Mouse (Mus musculus) spleen, adult 2 months (tissue): ENCODE measurements around the gene Rasl12. TPM values are rescaled to one million over a fixed set of nuclear protein-coding genes. Genes with fewer than 3 reads are reported as not detected.

Source experiments
- DNase-seq, 2 experiments: peaks; one replicate each; pipeline versions ENCODE4 v3.0.0 to v3.0.0-alpha.2; 2012 to 2021; ENCODE audit warnings: low spot score in 2 of 2, low read depth in 1 of 2
- H3K27ac ChIP-seq: fragments of 200-500 bp; 2 replicates; pipeline ENCODE4 v1.5.1; 2012; ENCODE audit warnings: low read length, inconsistent platforms; ENCODE audit not compliant: insufficient read depth
- H3K27me3 ChIP-seq: fragments of 200-500 bp; 2 replicates; pipeline ENCODE4 v1.6.1; 2012; ENCODE audit warnings: mild to moderate bottlenecking, moderate library complexity, low read length, inconsistent platforms; ENCODE audit not compliant: control insufficient read depth, insufficient read depth
- H3K36me3 ChIP-seq: fragments of 200-500 bp; 2 replicates; pipeline ENCODE4 v1.6.1; 2012; ENCODE audit warnings: mild to moderate bottlenecking, low read length, inconsistent platforms; ENCODE audit not compliant: control insufficient read depth, insufficient read depth
- H3K4me1 ChIP-seq: fragments of 200-500 bp; 2 replicates; pipeline ENCODE4 v1.6.1; 2011; ENCODE audit warnings: inconsistent platforms; ENCODE audit not compliant: control insufficient read depth, insufficient read depth, insufficient read length
- H3K4me3 ChIP-seq: fragments of 200-500 bp; 2 replicates; pipeline ENCODE4 v1.5.1; 2011; ENCODE audit warnings: mild to moderate bottlenecking, inconsistent platforms; ENCODE audit not compliant: insufficient read depth, insufficient read length; ENCODE audit errors: extremely low read depth
- CTCF ChIP-seq: fragments of 200-500 bp; IDR thresholded peaks from 2 replicates; pipeline ENCODE4 v1.5.1; 2011; ENCODE audit warnings: mild to moderate bottlenecking, inconsistent platforms; ENCODE audit not compliant: insufficient read depth, insufficient read length, insufficient replicate concordance; ENCODE audit errors: extremely low read depth
- POLR2A ChIP-seq: fragments of 200-500 bp; IDR thresholded peaks from 2 replicates; pipeline ENCODE4 v1.6.1; 2011; ENCODE audit warnings: low read depth, low read length, inconsistent platforms
- WGBS: fragments of 180-500 bp; shearing (Covaris S2); methylation state at CpG from one replicate; pipeline ENCODE4 v1.1.7; 2018; 5-methylcytosine and 5-hydroxymethylcytosine counted together
- polyA plus RNA-seq: library from polyadenylated mRNA; depleted of rRNA; stranded (reverse); fragments of >200 nt; gene quantifications from 2 replicates; pipeline ENCODE4 v1.2.3, GENCODE M21; 2012; rRNA removed

Gene Rasl12
- polyA plus RNA-seq = 4.5 and 4.8 TPM in 2 replicates

DNA sequence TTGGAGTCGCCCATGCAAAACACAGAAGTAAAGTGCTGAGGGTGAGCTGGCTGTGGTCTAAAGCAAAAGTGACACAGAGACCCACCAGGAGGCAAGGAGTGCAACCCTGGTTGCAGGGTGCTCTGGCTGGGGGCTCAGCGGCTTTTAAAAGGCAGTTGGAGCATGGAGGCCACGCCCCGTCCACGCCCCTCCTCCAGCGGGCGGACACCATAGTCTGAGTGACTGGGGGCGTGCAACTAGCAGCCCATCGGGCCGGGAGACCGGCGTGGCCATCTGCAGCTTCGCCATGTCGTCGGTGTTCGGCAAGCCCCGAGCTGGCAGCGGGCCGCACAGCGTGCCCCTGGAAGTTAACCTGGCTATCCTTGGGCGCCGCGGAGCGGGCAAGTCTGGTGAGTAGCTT is at the start of gene Rasl12:
Gene Rasl12, plus strand, starts transcription at position 228 of the 400 bp plus-strand sequence.
- DNase-seq = peak in 1 of 2 experiments; percentile 16
- TF ChIP-seq POLR2A (no peak), CTCF (no peak)
- Histone ChIP-seq H3K27me3 (no peaks in the 10 kb centered on the region), H3K27ac (no peak within 1 kb of the TSS), H3K4me3 (peak within 1 kb of the TSS; percentile 54), H3K4me1 (no peaks in the 10 kb centered on the region; the same call in 1 of the 2 replicates), H3K36me3 (no peaks in the 10 kb centered on the region)
- WGBS = under 1% methylated on average over 24 of the region's 24 CpGs

DNA sequence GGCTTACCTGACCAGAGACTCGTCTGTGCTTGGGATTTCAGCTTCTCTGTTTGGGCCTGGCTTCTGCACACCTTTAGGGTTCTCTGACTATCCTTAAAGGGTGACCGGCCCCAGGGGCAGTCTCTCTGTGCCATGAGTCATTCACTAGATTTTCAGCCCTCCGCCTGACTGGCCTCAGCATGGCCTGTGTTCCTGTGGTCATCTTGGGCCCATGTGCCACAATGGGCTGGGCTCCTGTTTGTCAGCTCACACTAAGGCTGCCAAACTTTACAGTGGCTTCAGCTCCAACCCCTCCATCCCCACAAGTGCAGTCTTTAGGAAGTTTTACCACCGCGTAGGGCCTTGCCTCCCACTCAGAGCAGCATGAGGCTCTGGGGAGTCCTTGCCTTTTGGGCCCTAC is 45.1 kb upstream of the Rasl12 start:
- peaks cover 3% of the 10 kb centered on the region; the same call in 1 of the 2 replicates for H3K4me1 ChIP-seq
- TF ChIP-seq POLR2A = no peak
- no peak for TF ChIP-seq CTCF
- no peak for DNase-seq
- no peak overlapping the region for H3K4me3 ChIP-seq
- no peak overlapping the region for H3K27ac ChIP-seq
- 91% methylated on average over 5 of the region's 5 CpGs for WGBS
- H3K36me3 ChIP-seq = peaks cover 16% of the 10 kb centered on the region
- no peaks in the 10 kb centered on the region for H3K27me3 ChIP-seq

DNA sequence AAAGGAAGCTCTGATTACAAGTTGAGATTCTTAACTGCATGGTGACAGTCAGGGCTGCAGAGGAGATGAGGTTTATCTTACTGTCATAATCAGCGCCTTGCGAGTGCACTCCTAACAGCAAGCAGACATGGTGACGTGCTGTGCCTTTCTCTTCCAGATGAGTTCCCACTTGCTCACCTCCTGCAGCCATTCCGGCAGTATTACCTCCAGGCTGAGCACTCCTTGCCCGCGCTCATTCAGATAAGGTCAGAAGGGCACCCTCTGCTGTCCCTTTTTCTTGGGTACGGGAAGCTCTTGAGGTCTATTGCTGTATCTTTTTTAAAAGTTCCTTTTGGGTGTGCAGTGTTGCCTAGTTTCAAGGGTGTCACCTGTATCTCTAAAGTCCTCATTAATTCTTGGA is 41.7 kb upstream of the Rasl12 start:
- no peak overlapping the region for H3K27ac ChIP-seq
- TF ChIP-seq POLR2A = no peak
- no peak for TF ChIP-seq CTCF
- no peak for DNase-seq
- peaks cover 28% of the 10 kb centered on the region for H3K36me3 ChIP-seq
- 91% methylated on average over 7 of the region's 7 CpGs for WGBS
- no peaks in the 10 kb centered on the region for H3K27me3 ChIP-seq
- H3K4me3 ChIP-seq = no peak overlapping the region
- no peaks in the 10 kb centered on the region for H3K4me1 ChIP-seq

DNA sequence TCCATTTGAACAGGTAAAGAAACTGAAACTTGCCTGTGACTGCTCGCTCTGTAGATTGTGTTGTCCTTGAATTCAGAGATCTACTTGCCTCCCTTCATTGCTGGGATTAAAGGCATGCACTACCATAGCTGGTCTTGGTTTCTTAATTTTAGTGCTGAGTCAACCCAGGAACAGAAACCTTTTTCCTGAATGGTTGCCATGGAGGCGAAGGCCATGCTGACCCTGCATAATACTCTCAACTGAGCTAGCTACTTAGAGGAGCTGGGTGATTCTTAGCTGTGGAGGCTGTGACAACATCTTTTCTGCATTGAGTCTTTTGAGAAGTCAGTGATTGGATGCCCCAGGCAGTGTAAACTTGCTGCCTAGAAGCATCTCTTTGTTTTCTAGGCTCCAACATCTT is 41.3 kb upstream of the Rasl12 start:
- Histone ChIP-seq H3K36me3 (peaks cover 28% of the 10 kb centered on the region), H3K4me1 (no peaks in the 10 kb centered on the region), H3K4me3 (no peak overlapping the region), H3K27me3 (no peaks in the 10 kb centered on the region), H3K27ac (no peak overlapping the region)
- DNase-seq = no peak
- WGBS = 87% methylated on average over 2 of the region's 2 CpGs
- TF ChIP-seq CTCF = no peak
- no peak for TF ChIP-seq POLR2A

DNA sequence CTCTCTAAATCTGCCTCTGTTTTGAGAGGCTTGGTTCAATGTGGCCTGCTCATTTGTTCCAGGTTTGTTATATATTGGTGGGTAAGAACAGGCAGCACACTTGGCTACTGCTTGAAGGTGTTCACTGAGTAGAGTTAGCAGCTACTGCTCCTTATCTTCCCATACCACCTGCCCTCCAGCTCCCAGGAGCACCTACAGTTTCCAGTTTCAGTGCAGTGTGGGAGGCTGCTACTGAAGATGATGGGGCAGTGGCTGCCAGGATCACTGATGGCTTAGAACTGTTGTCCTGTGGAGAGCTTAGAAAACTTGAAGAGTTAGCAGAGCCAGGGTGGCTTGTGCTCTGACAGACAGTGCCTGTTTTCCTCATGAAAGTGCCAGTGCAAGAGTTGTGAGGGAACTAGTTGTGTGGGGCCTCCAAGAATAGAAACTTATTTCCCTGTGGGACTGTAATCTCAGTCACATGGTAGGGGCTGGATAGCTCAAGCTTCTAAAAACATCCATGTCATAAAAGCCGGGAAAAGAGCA is 39.3 kb upstream of the Rasl12 start:
- H3K27ac ChIP-seq = no peak overlapping the region

DNA sequence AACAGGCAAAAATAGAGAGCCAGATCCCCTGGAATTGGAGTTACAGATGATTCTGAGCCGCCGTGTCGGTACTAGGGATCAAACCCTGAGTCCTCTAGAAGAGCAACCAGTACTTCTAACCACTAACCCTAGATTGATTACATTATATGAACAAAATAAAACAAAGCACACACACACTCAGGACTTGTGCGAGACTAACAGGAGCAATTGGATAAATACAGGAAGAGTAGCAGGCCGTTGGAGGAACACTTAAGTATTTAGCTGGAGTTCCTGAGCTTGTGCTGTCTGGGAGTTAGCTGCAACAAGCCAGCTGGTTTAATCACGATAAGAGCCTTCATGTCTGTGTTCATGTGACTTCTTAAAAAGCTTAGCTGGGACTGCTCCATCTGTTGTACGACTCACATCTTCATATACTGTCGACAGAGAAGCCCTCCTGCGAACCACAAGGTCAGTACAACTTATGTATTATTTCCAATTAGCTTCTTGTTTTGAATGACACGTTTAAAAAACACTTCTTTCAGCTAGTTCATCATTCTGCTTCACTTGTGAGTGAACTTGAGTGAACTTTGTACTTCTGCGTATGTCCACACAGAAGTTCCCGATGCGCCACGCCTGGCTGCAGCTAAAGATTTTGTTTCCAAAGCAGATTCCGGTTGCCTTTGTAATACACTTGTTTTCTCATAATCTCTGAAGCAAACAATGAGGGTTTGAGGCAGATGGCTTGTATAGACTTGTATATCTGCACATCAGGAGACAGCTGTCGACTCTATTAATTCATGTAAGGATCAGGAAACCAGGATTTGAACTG is 37.5 kb upstream of the Rasl12 start, which contains the start of gene Ubap1l:
Gene Ubap1l, plus strand, starts transcription at position 401 of the 808 bp plus-strand sequence.
- DNase-seq = no peak
- Histone ChIP-seq H3K27me3 (no peaks in the 10 kb centered on the region), H3K4me1 (no peaks in the 10 kb centered on the region), H3K36me3 (peaks cover 25% of the 10 kb centered on the region), H3K27ac (no peak within 1 kb of the TSS), H3K4me3 (no peak within 1 kb of the TSS)
- 88% methylated on average over 16 of the region's 16 CpGs for WGBS
- TF ChIP-seq CTCF (no peak), POLR2A (no peak)

More for the DNA sequence above, 39.3 kb upstream of the Rasl12 start:
- Histone ChIP-seq H3K27me3 (no peaks in the 10 kb centered on the region), H3K4me1 (no peaks in the 10 kb centered on the region), H3K4me3 (no peak overlapping the region), H3K36me3 (peaks cover 28% of the 10 kb centered on the region)
- TF ChIP-seq CTCF (no peak), POLR2A (no peak)
- WGBS = 93% methylated on average over 1 of the region's 1 CpGs
- DNase-seq = no peak

DNA sequence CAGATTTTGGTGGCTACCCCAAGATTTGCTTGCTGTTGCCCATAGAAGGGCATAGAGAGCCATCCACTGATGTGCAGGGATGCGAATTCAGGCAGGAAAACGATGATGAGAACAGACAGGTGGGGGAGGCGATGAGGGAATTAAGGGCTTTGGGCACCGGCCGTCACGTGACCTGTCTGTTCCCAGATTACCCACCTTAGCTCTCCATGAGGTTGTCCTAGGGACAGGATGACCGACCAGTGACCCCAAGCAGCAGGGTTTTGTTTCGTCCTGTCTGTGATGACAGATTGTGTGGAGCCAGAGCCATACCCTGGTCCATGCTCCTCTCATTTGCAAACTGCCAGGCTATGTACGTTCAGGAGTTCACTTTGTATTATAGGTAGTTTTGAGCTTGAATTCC is 34.6 kb upstream of the Rasl12 start:
- Histone ChIP-seq H3K4me1 (no peaks in the 10 kb centered on the region), H3K36me3 (peaks cover 11% of the 10 kb centered on the region), H3K27me3 (no peaks in the 10 kb centered on the region), H3K27ac (no peak overlapping the region), H3K4me3 (no peak overlapping the region)
- TF ChIP-seq CTCF = no peak
- no peak for DNase-seq
- WGBS = 90% methylated on average over 9 of the region's 9 CpGs
